Mouse (Mus musculus) intestine, embryonic 14.5 days (tissue): Measurements from ENCODE around the gene Gm49361. TPM values are rescaled to one million over a fixed set of nuclear protein-coding genes. Genes with fewer than 3 reads are reported as not detected.
"Not testable (repeated sequence)": the region's sequence is repeated elsewhere in the genome, so short reads cannot be mapped to it uniquely, and the experiment has no call there.

Source experiments
- ATAC-seq: fragments of 200-750 bp; cut with Nextera tagmentation; replicated peaks from 2 replicates; pipeline ENCODE4 v1.8.0; 2017; ENCODE audit warnings: low read depth, moderate number of reproducible peaks, moderate TSS enrichment, moderate library complexity; ENCODE audit not compliant: low FRiP score, low TSS enrichment
- DNase-seq: peaks from one replicate; pipeline ENCODE4 v3.0.0-alpha.2; 2018; ENCODE audit warnings: low spot score
- H3K27ac ChIP-seq: fragments of 300-500 bp; sonication (generic); 2 replicates; pipeline ENCODE4 v1.5.1; 2014; ENCODE audit warnings: low read depth, mild to moderate bottlenecking, control low read depth
- H3K27me3 ChIP-seq: fragments of 300-500 bp; sonication (generic); replicated peaks from 2 replicates; pipeline ENCODE4 v1.6.1; 2014; ENCODE audit warnings: low read length, control low read depth; ENCODE audit not compliant: control insufficient read depth, insufficient read depth
- H3K36me3 ChIP-seq: fragments of 300-500 bp; sonication (generic); 2 replicates; pipeline ENCODE4 v1.6.1; 2014; ENCODE audit warnings: low read length, control low read depth; ENCODE audit not compliant: control insufficient read depth, insufficient read depth
- H3K4me1 ChIP-seq: fragments of 300-500 bp; sonication (generic); replicated peaks from 2 replicates; pipeline ENCODE4 v1.6.1; 2014; ENCODE audit warnings: low read length, control low read depth, mixed read lengths; ENCODE audit not compliant: control insufficient read depth, insufficient read depth
- H3K4me2 ChIP-seq: fragments of 300-500 bp; sonication (generic); 2 replicates; pipeline ENCODE4 v1.6.1; 2014; ENCODE audit warnings: low read length
- H3K4me3 ChIP-seq: fragments of 300-500 bp; sonication (generic); 2 replicates; pipeline ENCODE4 v1.5.1; 2014; ENCODE audit warnings: low read depth, low read length, control low read depth, mixed read lengths
- H3K9ac ChIP-seq: fragments of 300-500 bp; sonication (generic); 2 replicates; pipeline ENCODE4 v1.6.1; 2014; ENCODE audit warnings: mild to moderate bottlenecking, low read length
- H3K9me3 ChIP-seq: fragments of 300-500 bp; sonication (generic); 2 replicates; pipeline ENCODE4 v1.6.1; 2016; ENCODE audit warnings: low read length, control low read depth; ENCODE audit not compliant: control insufficient read depth
- WGBS: fragments of 180-500 bp; shearing (Covaris S2); extraction: QIAGEN DNeasy Blood & Tissue Kit; methylation state at CpG from one replicate; pipeline ENCODE4 v1.1.7; 2014; 5-methylcytosine and 5-hydroxymethylcytosine counted together
- polyA plus RNA-seq: library from polyadenylated mRNA; unstranded; fragments of >200 nt; fragmentation: Nextera tagmentation; extraction: Ambion mirVana; gene quantifications from 2 replicates; pipeline ENCODE4 v1.2.1, GENCODE M21; 2014

The Gm49361 gene
- polyA plus RNA-seq, 1 experiment from 2014 or later: not detected

DNA sequence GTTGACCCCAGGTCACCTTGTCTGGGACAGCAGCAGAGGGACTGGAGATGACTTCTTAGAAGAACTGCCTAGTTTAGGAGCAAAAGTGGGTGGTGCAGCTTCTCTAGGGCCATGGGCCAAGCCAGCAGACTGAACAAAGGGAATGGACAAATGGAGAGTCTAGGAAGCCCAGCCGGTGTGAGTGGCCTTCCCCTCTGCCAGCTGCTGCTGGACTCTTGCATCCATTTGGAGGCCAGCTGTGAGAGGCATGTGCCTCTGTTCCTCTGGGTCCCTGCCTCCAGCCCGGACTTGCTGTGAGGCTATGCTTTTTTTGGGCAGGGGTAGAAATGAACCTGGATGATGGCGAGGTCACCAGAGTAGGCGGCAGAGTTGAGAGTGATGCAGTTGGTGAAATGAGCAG is 12.3 kb upstream of the Gm49361 start, which contains the start of gene Lats2:
Gene Lats2 (minus strand): TSS at position 152 of the 400 bp plus-strand sequence.
- Histone ChIP-seq H3K27me3 (no peaks in the 10 kb centered on the region), H3K9ac (no peak within 1 kb of the TSS), H3K9me3 (no peaks in the 10 kb centered on the region), H3K27ac (no peak within 1 kb of the TSS), H3K4me2 (no peak within 1 kb of the TSS), H3K36me3 (no peaks in the 10 kb centered on the region), H3K4me1 (no peaks in the 10 kb centered on the region), H3K4me3 (no peak within 1 kb of the TSS)
- DNase-seq (no peak), ATAC-seq (no peak)
- WGBS: 78% methylated on average over 4 of the region's 4 CpGs

DNA sequence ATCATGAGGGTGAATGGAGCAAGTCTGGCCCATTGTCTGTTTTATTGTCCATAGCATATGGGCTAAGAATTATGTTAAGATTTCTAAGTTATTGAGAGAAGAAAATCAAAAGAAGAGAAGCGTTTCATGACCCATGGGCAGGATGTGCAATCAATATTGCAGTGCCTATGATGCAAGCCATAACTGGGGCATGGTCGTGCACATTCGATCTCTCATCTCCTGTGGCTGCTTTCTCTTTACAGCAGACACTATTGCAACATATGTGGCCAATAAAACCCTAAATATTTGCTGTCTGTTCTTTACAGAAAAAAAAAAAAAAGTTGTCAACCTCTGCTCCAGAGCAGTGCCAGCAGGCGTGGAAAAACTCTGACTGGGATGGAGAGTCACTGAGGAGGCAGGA is 10.2 kb upstream of the Gm49361 start:
- Histone ChIP-seq H3K27me3 (no peaks in the 10 kb centered on the region), H3K36me3 (no peaks in the 10 kb centered on the region), H3K4me2 (no peak overlapping the region), H3K27ac (no peak overlapping the region), H3K9me3 (no peaks in the 10 kb centered on the region), H3K9ac (no peak overlapping the region), H3K4me1 (no peaks in the 10 kb centered on the region), H3K4me3 (no peak overlapping the region)
- no peak for ATAC-seq
- no peak for DNase-seq
- 82% methylated on average over 4 of the region's 4 CpGs for WGBS

DNA sequence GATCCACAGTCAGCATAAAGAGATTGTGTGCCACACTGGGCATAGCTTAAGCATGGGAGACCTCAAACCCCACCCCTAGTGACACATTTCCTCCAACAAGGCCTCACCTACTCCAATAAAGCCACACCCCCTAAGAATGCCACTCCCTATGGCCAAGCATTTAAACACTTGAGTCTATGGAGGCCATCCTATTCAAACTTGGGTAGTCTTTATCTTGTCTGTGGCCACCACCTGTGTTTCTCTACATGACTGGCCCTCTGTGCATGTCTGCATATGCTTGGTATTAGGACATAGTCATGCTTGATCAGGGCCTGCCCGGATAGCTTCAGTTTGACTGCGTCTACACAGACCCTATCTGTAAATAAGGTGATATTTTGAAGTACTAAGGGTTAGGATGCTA is 9.8 kb upstream of the Gm49361 start:
- Histone ChIP-seq H3K9me3 (no peaks in the 10 kb centered on the region), H3K36me3 (no peaks in the 10 kb centered on the region), H3K27me3 (no peaks in the 10 kb centered on the region), H3K4me1 (no peaks in the 10 kb centered on the region), H3K4me3 (no peak overlapping the region), H3K9ac (no peak overlapping the region), H3K27ac (no peak overlapping the region), H3K4me2 (no peak overlapping the region)
- WGBS: 87% methylated on average over 2 of the region's 2 CpGs
- DNase-seq (no peak), ATAC-seq (no peak)

DNA sequence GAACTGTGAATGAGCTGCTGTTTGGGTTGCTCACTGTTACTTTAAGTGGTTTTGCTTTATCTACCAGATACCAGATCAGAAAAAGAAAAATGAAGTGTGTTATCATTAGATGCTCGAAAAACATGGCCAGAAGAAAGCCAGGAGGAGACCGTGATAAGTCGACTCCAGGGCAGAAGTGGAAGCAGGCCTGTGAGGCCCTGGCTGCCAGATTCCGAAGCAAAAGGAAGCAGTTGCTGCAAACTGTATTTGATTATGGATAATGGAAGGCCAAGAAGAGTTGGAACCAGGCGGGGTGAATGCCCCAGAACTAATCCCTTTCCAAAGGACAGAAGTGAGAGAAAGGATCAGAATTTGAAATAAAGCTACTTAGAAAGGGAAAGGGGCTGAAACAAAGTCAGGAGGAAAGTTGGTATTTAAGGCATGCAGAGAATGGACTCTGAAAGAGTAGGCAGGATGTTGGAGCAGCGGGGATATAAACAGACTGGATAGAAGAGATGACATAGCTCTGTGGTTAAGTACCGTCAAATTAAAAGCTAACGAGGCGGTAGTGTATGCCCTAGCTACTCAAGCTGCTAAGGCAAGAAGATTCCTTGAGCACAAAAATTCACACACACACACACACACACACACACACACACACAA is 7.6 kb upstream of the Gm49361 start:
- ATAC-seq: 0 out of 2 replicates have a peak, but pooled peaks have one; percentile 53
- WGBS: 16% methylated on average over 9 of the region's 9 CpGs

DNA sequence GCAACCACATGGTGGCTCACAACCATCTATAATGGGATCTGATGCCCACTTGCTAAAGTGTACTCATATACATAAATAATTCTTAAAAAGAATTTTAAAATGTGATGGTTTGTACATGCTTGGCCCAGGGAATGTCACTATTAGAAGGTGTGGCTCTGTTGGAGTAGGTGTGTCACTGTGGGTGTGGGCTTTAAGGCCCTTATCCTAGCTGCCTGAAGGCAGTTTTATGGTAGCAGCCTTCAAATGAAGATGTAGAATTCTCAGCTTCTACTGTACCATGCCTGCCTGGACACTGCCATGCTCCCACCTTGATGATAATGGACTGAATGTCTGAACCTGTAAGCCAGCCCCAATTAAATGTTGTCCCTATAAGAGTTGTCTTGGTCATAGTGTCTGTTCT is 5.1 kb upstream of the Gm49361 start:
- ATAC-seq, H3K27ac ChIP-seq, H3K36me3 ChIP-seq, H3K4me1 ChIP-seq, H3K4me3 ChIP-seq, H3K27me3 ChIP-seq, H3K4me2 ChIP-seq, H3K9ac ChIP-seq, DNase-seq, H3K9me3 ChIP-seq: not testable (repeated sequence)

More for the DNA sequence above, 7.6 kb upstream of the Gm49361 start:
- peak; percentile 60 for DNase-seq
- peak overlapping the region; percentile 81 for H3K27ac ChIP-seq
- no peaks in the 10 kb centered on the region for H3K27me3 ChIP-seq
- H3K4me2 ChIP-seq: no peak overlapping the region
- no peaks in the 10 kb centered on the region for H3K9me3 ChIP-seq
- H3K4me1 ChIP-seq: no peaks in the 10 kb centered on the region
- H3K36me3 ChIP-seq: no peaks in the 10 kb centered on the region
- no peak overlapping the region for H3K4me3 ChIP-seq
- no peak overlapping the region for H3K9ac ChIP-seq

DNA sequence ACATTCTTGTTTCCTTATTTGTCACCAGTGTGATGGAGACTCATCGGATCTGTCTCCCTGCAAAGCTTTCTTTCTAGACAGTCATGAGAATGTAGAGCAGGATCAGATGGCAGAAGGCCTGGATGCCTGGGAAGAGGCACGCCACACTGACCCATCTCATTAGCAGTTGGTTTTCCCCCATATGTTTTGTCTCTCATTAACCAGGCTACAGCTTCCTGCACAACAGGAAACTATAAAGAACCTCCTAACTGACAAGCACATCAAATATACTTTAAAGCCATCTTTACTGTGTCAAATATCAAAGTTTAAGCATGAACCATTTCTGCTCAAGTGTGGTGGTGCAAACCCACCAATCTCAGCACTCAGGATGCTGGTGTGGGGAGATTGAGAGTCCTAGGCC is 3.6 kb upstream of the Gm49361 start:
- no peaks in the 10 kb centered on the region for H3K27me3 ChIP-seq
- DNase-seq: no peak
- H3K4me2 ChIP-seq: no peak overlapping the region
- H3K4me3 ChIP-seq: no peak overlapping the region
- no peak for ATAC-seq
- no peak overlapping the region for H3K27ac ChIP-seq
- no peaks in the 10 kb centered on the region for H3K9me3 ChIP-seq
- no peaks in the 10 kb centered on the region for H3K36me3 ChIP-seq
- H3K4me1 ChIP-seq: no peaks in the 10 kb centered on the region; the same call in 1 of the 2 replicates
- WGBS: 67% methylated on average over 2 of the region's 2 CpGs
- no peak overlapping the region for H3K9ac ChIP-seq

DNA sequence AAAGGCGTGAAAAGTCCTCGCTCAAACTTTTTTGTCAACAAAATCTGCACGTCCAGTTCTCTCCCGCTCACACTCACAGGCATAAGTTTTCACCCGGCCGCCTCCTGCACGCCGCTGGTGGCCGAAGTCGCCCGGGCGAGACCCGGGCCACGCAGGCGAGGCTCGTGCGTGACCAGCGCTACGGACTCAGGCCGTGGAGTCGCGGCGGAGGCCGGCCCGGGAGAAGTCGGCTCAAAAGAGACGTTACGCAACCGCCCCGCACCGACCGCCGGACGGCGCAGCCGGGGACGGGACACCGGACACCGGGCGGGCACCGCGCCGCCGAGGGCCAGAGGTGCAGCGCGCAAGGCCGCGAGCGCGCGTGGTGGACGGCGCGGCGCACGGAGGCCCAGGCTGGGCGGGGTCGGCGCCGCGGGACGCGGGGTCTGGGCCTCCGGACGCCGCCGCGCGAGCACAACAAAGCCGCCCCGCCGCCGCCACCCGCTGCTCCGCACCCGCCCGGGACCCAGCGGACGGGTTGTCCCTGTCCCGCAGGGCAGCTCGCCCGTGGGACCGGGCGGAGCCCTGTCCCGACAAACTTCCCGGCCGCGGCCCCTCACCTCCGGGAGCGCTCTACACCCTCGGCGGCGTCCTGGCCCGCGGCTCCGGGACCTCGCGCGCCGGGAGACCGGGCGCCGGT is 473 bp downstream of the Gm49361 start:
- DNase-seq (peak; percentile 74), ATAC-seq (peak; percentile 78)
- peak overlapping the region; percentile 84 for H3K4me2 ChIP-seq
- H3K27ac ChIP-seq: peak overlapping the region; percentile 91
- peaks cover 11% of the 10 kb centered on the region for H3K4me1 ChIP-seq
- WGBS: under 1% methylated on average over 66 of the region's 103 CpGs
- no peaks in the 10 kb centered on the region for H3K36me3 ChIP-seq
- H3K27me3 ChIP-seq: no peaks in the 10 kb centered on the region
- H3K9me3 ChIP-seq: no peaks in the 10 kb centered on the region
- peak overlapping the region; percentile 92 for H3K9ac ChIP-seq
- H3K4me3 ChIP-seq: peak overlapping the region; percentile 68

DNA sequence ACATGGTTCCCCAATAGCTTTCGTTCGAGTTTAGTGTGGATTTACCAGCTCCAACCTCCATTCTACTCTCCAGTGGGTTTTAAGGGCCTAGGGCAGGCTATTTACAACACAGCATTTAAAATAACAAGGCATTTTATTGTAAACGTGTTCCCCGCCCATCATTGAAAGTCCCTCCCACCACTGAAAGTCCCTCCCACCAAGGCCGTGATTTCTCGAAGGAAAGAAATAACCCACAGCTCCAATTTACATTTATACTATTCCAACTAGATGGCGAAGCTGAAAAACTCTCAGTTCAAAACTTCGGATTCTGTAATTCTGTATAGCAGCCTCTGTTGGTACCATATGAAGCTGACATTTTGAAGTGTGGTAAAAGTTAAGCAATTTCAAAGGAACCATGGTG is 1.4 kb downstream of the Gm49361 start:
- peak overlapping the region; percentile 84 for H3K4me2 ChIP-seq
- H3K36me3 ChIP-seq: no peaks in the 10 kb centered on the region
- H3K27ac ChIP-seq: no peak overlapping the region
- H3K4me1 ChIP-seq: peaks cover 11% of the 10 kb centered on the region
- H3K9me3 ChIP-seq: no peaks in the 10 kb centered on the region
- no peaks in the 10 kb centered on the region for H3K27me3 ChIP-seq
- H3K9ac ChIP-seq: peak overlapping the region; percentile 92
- peak overlapping the region; percentile 68 for H3K4me3 ChIP-seq
- WGBS: under 1% methylated on average over 8 of the region's 8 CpGs
- DNase-seq (no peak), ATAC-seq (no peak)

DNA sequence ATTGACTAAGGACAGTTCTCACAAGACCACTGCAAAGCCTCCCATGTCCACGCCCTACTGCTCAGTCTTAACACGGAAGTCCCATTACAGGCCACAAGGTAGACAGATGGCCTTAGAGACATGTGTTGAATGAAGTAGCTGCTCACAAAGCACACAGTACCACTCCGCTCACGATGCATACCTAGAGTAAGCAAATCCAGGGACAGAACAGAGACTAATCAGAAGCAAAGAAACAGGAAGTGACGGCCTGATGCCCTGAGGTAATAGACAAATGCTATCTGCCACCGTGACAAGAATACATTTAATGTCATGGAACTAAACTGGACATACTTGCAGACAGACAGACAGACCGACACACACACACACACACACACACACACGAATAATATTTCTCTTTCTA is 5.3 kb downstream of the Gm49361 start:
- Histone ChIP-seq H3K4me2 (no peak overlapping the region), H3K27ac (no peak overlapping the region), H3K4me1 (peaks cover 30% of the 10 kb centered on the region), H3K4me3 (no peak overlapping the region), H3K9ac (no peak overlapping the region), H3K9me3 (no peaks in the 10 kb centered on the region), H3K36me3 (no peaks in the 10 kb centered on the region), H3K27me3 (no peaks in the 10 kb centered on the region)
- ATAC-seq (no peak), DNase-seq (no peak)
- 79% methylated on average over 8 of the region's 8 CpGs for WGBS
